Mouse (Mus musculus): ENCODE data around the gene Foxn2. TPM values are rescaled to one million over a fixed set of nuclear protein-coding genes. Genes with fewer than 3 reads are reported as not detected.

The Foxn2 gene
- total RNA-seq, 2 experiments from 2014 or later: 36.1 to 47.7 TPM

Other genes starting within 250 kb of the Foxn2 start
- gene Ppp1r21, start 89.4 kb downstream of the Foxn2 start, total RNA-seq (2015): 75.6 and 77.2 TPM in 2 replicates
- gene Ppp1r21, start 89.4 kb downstream of the Foxn2 start, total RNA-seq (2017): 83.1 and 85.8 TPM in 2 replicates
- not detected in 2 replicates for gene Ston1, start 157.0 kb downstream of the Foxn2 start, total RNA-seq (2015)
- not detected in 2 replicates for gene Ston1, start 157.0 kb downstream of the Foxn2 start, total RNA-seq (2017)
- not detected in 2 replicates for gene Gtf2a1l, start 227.9 kb downstream of the Foxn2 start, total RNA-seq (2015)
- gene Gtf2a1l, start 227.9 kb downstream of the Foxn2 start, total RNA-seq (2017): not detected in 2 replicates